Mouse (Mus musculus): ENCODE data around the gene Disc1. TPM values are rescaled to one million over a fixed set of nuclear protein-coding genes. Genes with fewer than 3 reads are reported as not detected.

Gene Disc1
- total and polyA plus RNA-seq, 3 experiments, result not detected

GRCm38 (mm10) chr8:125271357-125271756 lies 217.4 kb downstream of the Disc1 start:
- Histone ChIP-seq H3K36me3 (replicated peaks in 1 of 2; ENCODE audit: control insufficient read depth in 1 of 2, insufficient read depth in 1 of 2, low read length in 1 of 2) (no peaks in the 10 kb centered on the region), H3K4me1 (ENCODE audit: control insufficient read depth in 1 of 2, insufficient read depth in 2 of 2) (no peaks in the 10 kb centered on the region), H3K27ac (ENCODE audit: insufficient read depth, low read depth) (no peak overlapping the region), H3K79me2 (replicated peaks; ENCODE audit: control insufficient read depth, extremely low read depth, insufficient read depth, poor library complexity, severe bottlenecking) (no peaks in the 10 kb centered on the region), H3K9ac (ENCODE audit: insufficient read depth, low read depth) (no peak overlapping the region), H3K4me2 (ENCODE audit: insufficient read depth, low read depth, poor library complexity, severe bottlenecking) (no peak overlapping the region), H3K27me3 (replicated peaks) (peaks cover 1% of the 10 kb centered on the region), H3K4me3 (replicated peaks in 1 of 3; ENCODE audit: low read depth in 2 of 3, low read length in 2 of 3, poor library complexity in 1 of 3) (no peak overlapping the region), H3K9me3 (replicated peaks; ENCODE audit: low read length) (peaks cover 8% of the 10 kb centered on the region)
- in situ Hi-C loops (cut with MboI; ENCODE audit: low pct_ligation_motif_present, low pct_unique_long_range_greater_than_20kb, low sequenced_read_pairs) (no loop called here), dilution Hi-C loops (cut with MboI; ENCODE audit: extremely low pct_ligation_motif_present, extremely low pct_unique_long_range_greater_than_20kb, low sequenced_read_pairs) (no loop called here)
- TF ChIP-seq ELF1 (IDR thresholded peaks at IDR 0.05; ENCODE audit: low read depth, low read length) (no peak), SIN3A (IDR thresholded peaks at IDR 0.05; ENCODE audit: low read length) (no peak), ZMIZ1 (IDR thresholded peaks at IDR 0.05; ENCODE audit: low read depth, low read length) (no peak), ZNF384 (IDR thresholded peaks at IDR 0.05; ENCODE audit: low read depth, low read length) (no peak), JUN (IDR thresholded peaks at IDR 0.05; ENCODE audit: insufficient read depth, low read depth, low read length) (no peak), MAFK (IDR thresholded peaks at IDR 0.05; ENCODE audit: insufficient replicate concordance, low read length) (no peak), ETS1 (conservative IDR thresholded peaks at IDR 0.05; ENCODE audit: low read depth, low read length) (no peak), RCOR1 (conservative IDR thresholded peaks at IDR 0.05; ENCODE audit: low read depth, low read length) (no peak), NRF1 (IDR thresholded peaks at IDR 0.05; ENCODE audit: low read depth, low read length) (no peak), MXI1 (IDR thresholded peaks at IDR 0.05; ENCODE audit: low read depth, low read length) (no peak), BHLHE40 (IDR thresholded peaks at IDR 0.05; ENCODE audit: low read depth, low read length) (no peak), CHD2 (IDR thresholded peaks at IDR 0.05; ENCODE audit: low read length) (no peak), UBTF (IDR thresholded peaks at IDR 0.05; ENCODE audit: low read depth, low read length) (no peak), NELFE (IDR thresholded peaks at IDR 0.05; ENCODE audit: low read depth, low read length) (no peak)
- no peak for DNase-seq (ENCODE audit: extremely low read depth)

- no peaks in the 10 kb centered on the region for H3K36me3 ChIP-seq (replicated peaks in 1 of 2; ENCODE audit: control insufficient read depth in 1 of 2, insufficient read depth in 1 of 2, low read length in 1 of 2)
- dilution Hi-C loops (cut with MboI; ENCODE audit: extremely low pct_ligation_motif_present, extremely low pct_unique_long_range_greater_than_20kb, low sequenced_read_pairs) (no loop called here), in situ Hi-C loops (cut with MboI; ENCODE audit: low pct_ligation_motif_present, low pct_unique_long_range_greater_than_20kb, low sequenced_read_pairs) (no loop called here)
- peaks cover 2% of the 10 kb centered on the region for H3K27me3 ChIP-seq (replicated peaks)
- H3K9me3 ChIP-seq (replicated peaks; ENCODE audit: low read length), result peaks cover 8% of the 10 kb centered on the region
- no peak overlapping the region for H3K4me2 ChIP-seq (ENCODE audit: insufficient read depth, low read depth, poor library complexity, severe bottlenecking)
- H3K9ac ChIP-seq (ENCODE audit: insufficient read depth, low read depth), result no peak overlapping the region
- DNase-seq (ENCODE audit: extremely low read depth), result no peak
- no peak overlapping the region for H3K4me3 ChIP-seq (replicated peaks in 1 of 3; ENCODE audit: low read depth in 2 of 3, low read length in 2 of 3, poor library complexity in 1 of 3)
- H3K4me1 ChIP-seq (ENCODE audit: control insufficient read depth in 1 of 2, insufficient read depth in 2 of 2), result no peaks in the 10 kb centered on the region
- TF ChIP-seq MEF2A (IDR thresholded peaks at IDR 0.05; ENCODE audit: borderline replicate concordance, low read depth, low read length), result no peak
- no peak for TF ChIP-seq POLR2AphosphoS2 (IDR thresholded peaks at IDR 0.05; ENCODE audit: low read depth, low read length)
- no peak for TF ChIP-seq BHLHE40 (IDR thresholded peaks at IDR 0.05; ENCODE audit: low read depth, low read length)
- TF ChIP-seq IRF4 (IDR thresholded peaks at IDR 0.05; ENCODE audit: low read depth, low read length), result no peak
- TF ChIP-seq KAT2A (IDR thresholded peaks at IDR 0.05; ENCODE audit: insufficient replicate concordance, low read length), result no peak
- TF ChIP-seq CTCF (conservative IDR thresholded peaks at IDR 0.05 in 1 of 2, IDR thresholded peaks at IDR 0.05 in 1 of 2; ENCODE audit: low read depth in 2 of 2, low read length in 2 of 2), result no peak
- TF ChIP-seq MAZ (IDR thresholded peaks at IDR 0.05; ENCODE audit: low read depth, low read length), result no peak
- TF ChIP-seq CHD1 (IDR thresholded peaks at IDR 0.05; ENCODE audit: low read depth, low read length), result no peak
- no peak for TF ChIP-seq ZC3H11A (IDR thresholded peaks at IDR 0.05; ENCODE audit: low read depth, low read length)
- TF ChIP-seq HCFC1 (IDR thresholded peaks at IDR 0.05; ENCODE audit: low read depth, low read length), result no peak
- TF ChIP-seq CHD2 (IDR thresholded peaks at IDR 0.05; ENCODE audit: low read length), result no peak
- TF ChIP-seq MAFK (IDR thresholded peaks at IDR 0.05; ENCODE audit: insufficient replicate concordance, low read length), result no peak
- TF ChIP-seq SMC3 (IDR thresholded peaks at IDR 0.05; ENCODE audit: low read depth, low read length), result no peak
- no peak for TF ChIP-seq JUND (conservative IDR thresholded peaks at IDR 0.05; ENCODE audit: low read depth, low read length)
- TF ChIP-seq ETS1 (conservative IDR thresholded peaks at IDR 0.05; ENCODE audit: low read depth, low read length), result no peak
- TF ChIP-seq TBP (conservative IDR thresholded peaks at IDR 0.05; ENCODE audit: low read depth, low read length), result no peak
- no peak for TF ChIP-seq ZKSCAN1 (IDR thresholded peaks at IDR 0.05; ENCODE audit: borderline replicate concordance, low read depth, low read length)
- no peak for TF ChIP-seq ZMIZ1 (IDR thresholded peaks at IDR 0.05; ENCODE audit: low read depth, low read length)
- no peak for TF ChIP-seq JUN (IDR thresholded peaks at IDR 0.05; ENCODE audit: insufficient read depth, low read depth, low read length)
- no peak for TF ChIP-seq UBTF (IDR thresholded peaks at IDR 0.05; ENCODE audit: low read depth, low read length)
- no peaks in the 10 kb centered on the region for H3K79me2 ChIP-seq (replicated peaks; ENCODE audit: control insufficient read depth, extremely low read depth, insufficient read depth, poor library complexity, severe bottlenecking)
- H3K27ac ChIP-seq (ENCODE audit: insufficient read depth, low read depth), result no peak overlapping the region
These were observed 218.3 kb downstream of the Disc1 start for GRCm38 (mm10) chr8:125272089-125272866.
